Mouse (Mus musculus): ENCODE measurements around the gene Npcd. TPM values are rescaled to one million over a fixed set of nuclear protein-coding genes. Genes with fewer than 3 reads are reported as not detected.
A peak's percentile ranks its signal among the peaks of the same experiment; 100 is the strongest.
"Not testable (repeated sequence)": the region's sequence is repeated elsewhere in the genome, so short reads cannot be mapped to it uniquely, and the experiment has no call there.

Npcd gene
- polyA plus RNA-seq, 1 experiment from 2014 or later, result 0.46 TPM

- no peak overlapping the region for H3K9ac ChIP-seq (replicated peaks)
- no peak overlapping the region for H3K4me2 ChIP-seq (replicated peaks)
- H3K9me3 ChIP-seq, result no peaks in the 10 kb centered on the region
- peaks cover 19% of the 10 kb centered on the region for H3K36me3 ChIP-seq
- no peak for ATAC-seq (replicated peaks)
- H3K27me3 ChIP-seq, result no peaks in the 10 kb centered on the region
- H3K27ac ChIP-seq (replicated peaks), result no peak overlapping the region
- WGBS, result 89% methylated on average over 11 of the region's 11 CpGs
- H3K4me3 ChIP-seq, result no peak overlapping the region
- H3K4me1 ChIP-seq, result peaks cover 69% of the 10 kb centered on the region
Observed at GRCm38 (mm10) chr15:79827778-79828210, 6.2 kb downstream of the Npcd start.

- ATAC-seq (replicated peaks), result no peak
- 83% methylated on average over 14 of the region's 14 CpGs for WGBS
- Histone ChIP-seq H3K4me3 (no peak overlapping the region), H3K9ac (replicated peaks) (no peak overlapping the region), H3K27ac (replicated peaks) (no peak overlapping the region), H3K4me2 (replicated peaks) (no peak overlapping the region), H3K27me3 (no peaks in the 10 kb centered on the region), H3K4me1 (peaks cover 68% of the 10 kb centered on the region), H3K36me3 (peaks cover 19% of the 10 kb centered on the region), H3K9me3 (no peaks in the 10 kb centered on the region)
Observed at GRCm38 (mm10) chr15:79827061-79827777, 6.8 kb downstream of the Npcd start.

- Histone ChIP-seq H3K27ac (replicated peaks) (no peak overlapping the region), H3K4me1 (peaks cover 61% of the 10 kb centered on the region), H3K27me3 (no peaks in the 10 kb centered on the region), H3K9me3 (no peaks in the 10 kb centered on the region), H3K4me3 (no peak overlapping the region), H3K4me2 (replicated peaks) (no peak overlapping the region), H3K9ac (replicated peaks) (0 out of 2 replicates have a peak overlapping the region, but pooled peaks have one; percentile 22), H3K36me3 (peaks cover 15% of the 10 kb centered on the region)
- no peak for ATAC-seq (replicated peaks)
- WGBS, result 90% methylated on average over 9 of the region's 9 CpGs
Observed at GRCm38 (mm10) chr15:79826221-79826935, 7.7 kb downstream of the Npcd start.

- H3K4me2 ChIP-seq (replicated peaks), result no peak overlapping the region
- no peaks in the 10 kb centered on the region for H3K27me3 ChIP-seq
- peak overlapping the region; percentile 38 for H3K27ac ChIP-seq (replicated peaks)
- H3K36me3 ChIP-seq, result peaks cover 15% of the 10 kb centered on the region
- H3K9ac ChIP-seq (replicated peaks), result no peak overlapping the region
- H3K9me3 ChIP-seq, result no peaks in the 10 kb centered on the region
- no peak overlapping the region for H3K4me3 ChIP-seq
- ATAC-seq (replicated peaks), result no peak; the same call in 1 of the 2 replicates
- H3K4me1 ChIP-seq, result peaks cover 53% of the 10 kb centered on the region
- WGBS, result 51% methylated on average over 14 of the region's 14 CpGs
Observed at GRCm38 (mm10) chr15:79825146-79825825, 8.8 kb downstream of the Npcd start.

GRCm38 (mm10) chr15:79823588-79824280 lies 10.3 kb downstream of the Npcd start:
- Histone ChIP-seq H3K9me3 (no peaks in the 10 kb centered on the region), H3K4me1 (peaks cover 45% of the 10 kb centered on the region), H3K4me2 (replicated peaks) (no peak overlapping the region), H3K9ac (replicated peaks) (no peak overlapping the region), H3K27me3 (no peaks in the 10 kb centered on the region), H3K27ac (replicated peaks) (no peak overlapping the region), H3K4me3 (no peak overlapping the region), H3K36me3 (peaks cover 15% of the 10 kb centered on the region)
- WGBS, result 73% methylated on average over 19 of the region's 19 CpGs
- no peak for ATAC-seq (replicated peaks)

- Histone ChIP-seq H3K9ac (replicated peaks) (no peak overlapping the region), H3K4me1 (peaks cover 33% of the 10 kb centered on the region), H3K27ac (replicated peaks) (no peak overlapping the region), H3K4me3 (no peak overlapping the region), H3K9me3 (no peaks in the 10 kb centered on the region), H3K36me3 (peaks cover 3% of the 10 kb centered on the region; the same call in 1 of the 2 replicates), H3K4me2 (replicated peaks) (no peak overlapping the region), H3K27me3 (no peaks in the 10 kb centered on the region)
- no peak for ATAC-seq (replicated peaks)
- 76% methylated on average over 13 of the region's 13 CpGs for WGBS
Observed at GRCm38 (mm10) chr15:79822265-79823199, 11.5 kb downstream of the Npcd start.

GRCm38 (mm10) chr15:79818325-79818724 lies 15.7 kb downstream of the Npcd start:
- H3K4me3 ChIP-seq, result no peak overlapping the region
- H3K27ac ChIP-seq (replicated peaks), result no peak overlapping the region
- ATAC-seq (replicated peaks), result no peak
- no peaks in the 10 kb centered on the region for H3K36me3 ChIP-seq
- H3K27me3 ChIP-seq, result no peaks in the 10 kb centered on the region
- H3K9ac ChIP-seq (replicated peaks), result no peak overlapping the region
- WGBS, result 92% methylated on average over 4 of the region's 4 CpGs
- H3K4me1 ChIP-seq, result peaks cover 6% of the 10 kb centered on the region; the same call in 1 of the 2 replicates
- no peak overlapping the region for H3K4me2 ChIP-seq (replicated peaks)
- no peaks in the 10 kb centered on the region for H3K9me3 ChIP-seq

- no peak for ATAC-seq (replicated peaks)
- H3K27ac ChIP-seq (replicated peaks), result no peak overlapping the region
- WGBS, result 56% methylated on average over 8 of the region's 8 CpGs
Observed at GRCm38 (mm10) chr15:79813666-79814258, 20.3 kb downstream of the Npcd start.

GRCm38 (mm10) chr15:79812840-79813239 lies 21.2 kb downstream of the Npcd start:
- not testable (repeated sequence) for H3K4me3 ChIP-seq; H3K9me3 ChIP-seq; H3K27ac ChIP-seq (replicated peaks); H3K9ac ChIP-seq (replicated peaks); H3K27me3 ChIP-seq; H3K36me3 ChIP-seq; H3K4me2 ChIP-seq (replicated peaks); ATAC-seq (replicated peaks); H3K4me1 ChIP-seq
- WGBS, result 75% methylated on average over 2 of the region's 2 CpGs

More at GRCm38 (mm10) chr15:79813666-79814258, 20.3 kb downstream of the Npcd start:
- Histone ChIP-seq H3K4me1 (no peaks in the 10 kb centered on the region), H3K4me3 (no peak overlapping the region), H3K9ac (replicated peaks) (no peak overlapping the region), H3K36me3 (no peaks in the 10 kb centered on the region), H3K4me2 (replicated peaks) (no peak overlapping the region), H3K9me3 (no peaks in the 10 kb centered on the region), H3K27me3 (no peaks in the 10 kb centered on the region)

GRCm38 (mm10) chr15:79810997-79811396 lies 23.0 kb downstream of the Npcd start:
- Histone ChIP-seq H3K36me3 (no peaks in the 10 kb centered on the region), H3K27ac (replicated peaks) (no peak overlapping the region), H3K4me2 (replicated peaks) (no peak overlapping the region), H3K9ac (replicated peaks) (no peak overlapping the region), H3K27me3 (peaks cover 19% of the 10 kb centered on the region), H3K4me3 (no peak overlapping the region), H3K9me3 (no peaks in the 10 kb centered on the region), H3K4me1 (no peaks in the 10 kb centered on the region)
- no peak for ATAC-seq (replicated peaks)
- 75% methylated on average over 4 of the region's 4 CpGs for WGBS

- H3K9ac ChIP-seq (replicated peaks), result no peak overlapping the region
- WGBS, result 56% methylated on average over 3 of the region's 3 CpGs
- ATAC-seq (replicated peaks), result no peak
- H3K27me3 ChIP-seq, result peaks cover 26% of the 10 kb centered on the region
- H3K4me2 ChIP-seq (replicated peaks), result no peak overlapping the region
- H3K4me3 ChIP-seq, result no peak overlapping the region
- no peaks in the 10 kb centered on the region for H3K9me3 ChIP-seq
- H3K4me1 ChIP-seq, result peaks cover 1% of the 10 kb centered on the region
- no peak overlapping the region for H3K27ac ChIP-seq (replicated peaks)
- no peaks in the 10 kb centered on the region for H3K36me3 ChIP-seq
Observed at GRCm38 (mm10) chr15:79810061-79810460, 24.0 kb downstream of the Npcd start.

All from forebrain, embryonic 15.5 days (tissue).